Mouse (Mus musculus): ENCODE results near the gene Ccdc138. TPM values are rescaled to one million over a fixed set of nuclear protein-coding genes. Genes with fewer than 3 reads are reported as not detected.

The Ccdc138 gene
- polyA plus RNA-seq, 1 experiment from 2014 or later, result 8.5 TPM

DNA sequence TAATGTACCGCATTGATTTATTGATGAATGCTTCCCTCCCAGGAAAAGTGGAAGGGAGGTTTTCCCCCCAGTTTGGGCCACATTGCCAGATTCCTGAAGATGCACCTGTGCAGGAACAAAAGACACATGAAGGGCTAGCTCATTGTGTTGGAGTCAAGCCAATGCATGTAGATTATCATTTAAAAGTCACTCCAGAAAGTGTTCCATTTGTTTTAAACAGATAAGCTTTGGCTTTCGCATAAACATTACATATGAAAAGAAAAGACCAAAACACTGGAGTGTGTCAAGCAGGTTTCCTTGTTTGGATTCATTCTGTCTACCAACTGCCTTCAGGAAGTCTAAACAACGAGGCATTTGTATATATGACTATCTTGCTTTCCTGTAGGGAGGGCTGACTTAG is 96.7 kb downstream of the Ccdc138 start:
- Histone ChIP-seq H3K4me1 (no peaks in the 10 kb centered on the region), H3K9me3 (replicated peaks) (no peaks in the 10 kb centered on the region; the same call in 1 of the 2 replicates), H3K27me3 (replicated peaks) (no peaks in the 10 kb centered on the region), H3K4me2 (no peak overlapping the region), H3K27ac (replicated peaks) (no peak overlapping the region), H3K4me3 (replicated peaks) (no peak overlapping the region), H3K36me3 (no peaks in the 10 kb centered on the region), H3K9ac (replicated peaks) (no peak overlapping the region)
- 86% methylated on average over 3 of the region's 3 CpGs for WGBS
- ATAC-seq (ENCODE audit: low FRiP score), result no peak

GRCm38 (mm10) chr10:58595197-58595596 is 97.4 kb downstream of the Ccdc138 start:
- no peak for ATAC-seq (ENCODE audit: low FRiP score)
- Histone ChIP-seq H3K9ac (replicated peaks) (no peak overlapping the region), H3K36me3 (no peaks in the 10 kb centered on the region), H3K4me1 (no peaks in the 10 kb centered on the region), H3K4me3 (replicated peaks) (no peak overlapping the region), H3K4me2 (no peak overlapping the region), H3K27ac (replicated peaks) (no peak overlapping the region), H3K9me3 (replicated peaks) (no peaks in the 10 kb centered on the region; the same call in 1 of the 2 replicates), H3K27me3 (replicated peaks) (no peaks in the 10 kb centered on the region)
- 98% methylated on average over 3 of the region's 3 CpGs for WGBS

GRCm38 (mm10) chr10:58595821-58596220 is 98.1 kb downstream of the Ccdc138 start:
- Histone ChIP-seq H3K9me3 (replicated peaks) (no peaks in the 10 kb centered on the region; the same call in 1 of the 2 replicates), H3K27me3 (replicated peaks) (no peaks in the 10 kb centered on the region), H3K4me1 (0 out of 2 replicates have a peak, but pooled peaks cover under 1% of the 10 kb centered on the region), H3K27ac (replicated peaks) (no peak overlapping the region), H3K36me3 (no peaks in the 10 kb centered on the region), H3K4me2 (no peak overlapping the region), H3K9ac (replicated peaks) (no peak overlapping the region), H3K4me3 (replicated peaks) (no peak overlapping the region)
- ATAC-seq (ENCODE audit: low FRiP score), result no peak
- WGBS, result 63% methylated on average over 5 of the region's 5 CpGs

DNA sequence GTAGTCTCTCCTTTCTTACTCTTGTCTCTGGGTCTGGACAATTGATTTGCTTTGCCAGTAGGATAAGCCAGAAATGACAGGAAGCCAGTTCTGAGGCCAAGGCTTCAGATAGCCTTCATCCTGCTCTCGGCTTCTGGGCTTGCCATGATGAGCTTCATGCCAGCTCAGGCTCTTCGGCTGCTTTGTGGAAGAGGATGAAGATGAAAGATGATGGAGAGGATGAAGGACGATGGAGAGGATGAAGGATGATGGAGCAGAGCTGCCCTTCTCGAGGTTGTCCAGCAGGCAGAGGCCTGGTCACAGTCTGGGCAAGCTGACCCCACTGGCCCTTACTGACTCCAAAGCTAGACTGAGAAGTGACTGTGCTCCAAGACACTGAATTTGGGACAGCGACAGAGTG is 102.4 kb downstream of the Ccdc138 start:
- Histone ChIP-seq H3K27ac (replicated peaks) (0 out of 2 replicates have a peak overlapping the region, but pooled peaks have one; percentile 76), H3K4me2 (no peak overlapping the region), H3K9me3 (replicated peaks) (no peaks in the 10 kb centered on the region), H3K27me3 (replicated peaks) (no peaks in the 10 kb centered on the region), H3K9ac (replicated peaks) (no peak overlapping the region), H3K36me3 (no peaks in the 10 kb centered on the region), H3K4me3 (replicated peaks) (no peak overlapping the region), H3K4me1 (peaks cover 13% of the 10 kb centered on the region)
- no peak for ATAC-seq (ENCODE audit: low FRiP score)
- 94% methylated on average over 5 of the region's 5 CpGs for WGBS

GRCm38 (mm10) chr10:58600983-58601382 is 103.2 kb downstream of the Ccdc138 start:
- Histone ChIP-seq H3K9me3 (replicated peaks) (no peaks in the 10 kb centered on the region), H3K4me1 (peaks cover 13% of the 10 kb centered on the region), H3K36me3 (no peaks in the 10 kb centered on the region), H3K4me3 (replicated peaks) (no peak overlapping the region), H3K27me3 (replicated peaks) (no peaks in the 10 kb centered on the region), H3K9ac (replicated peaks) (no peak overlapping the region), H3K4me2 (no peak overlapping the region), H3K27ac (replicated peaks) (peak overlapping the region; percentile 76)
- peak; percentile 82 for ATAC-seq (ENCODE audit: low FRiP score)
- 4% methylated on average over 5 of the region's 5 CpGs for WGBS

DNA sequence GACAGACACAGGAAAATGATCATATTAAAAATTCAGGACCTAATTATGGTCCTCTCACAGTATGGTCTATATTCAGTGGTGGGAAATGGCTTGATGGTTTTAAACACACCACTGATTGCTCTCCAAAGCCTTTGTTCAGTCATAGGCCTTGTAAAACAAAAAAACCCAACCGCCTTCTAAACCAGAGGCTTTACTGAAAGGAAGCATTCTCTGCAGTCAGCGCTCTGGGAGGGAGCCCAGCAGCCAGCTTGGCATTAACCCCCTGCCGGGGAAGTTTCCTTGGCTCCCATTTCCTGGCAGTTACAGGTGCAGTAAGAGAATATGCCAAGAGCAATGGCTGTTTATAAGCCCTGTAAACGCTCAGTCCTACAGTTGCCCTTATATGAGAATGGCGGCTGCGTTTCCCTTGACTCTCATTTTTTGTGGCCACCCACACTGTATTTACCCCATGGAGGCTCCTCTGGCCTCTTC is 103.7 kb downstream of the Ccdc138 start:
- Histone ChIP-seq H3K4me2 (no peak overlapping the region), H3K9ac (replicated peaks) (no peak overlapping the region), H3K36me3 (no peaks in the 10 kb centered on the region), H3K27ac (replicated peaks) (peak overlapping the region; percentile 76), H3K27me3 (replicated peaks) (no peaks in the 10 kb centered on the region), H3K4me1 (peaks cover 13% of the 10 kb centered on the region), H3K4me3 (replicated peaks) (no peak overlapping the region), H3K9me3 (replicated peaks) (no peaks in the 10 kb centered on the region)
- 8% methylated on average over 6 of the region's 6 CpGs for WGBS
- peak; percentile 68 for ATAC-seq (ENCODE audit: low FRiP score)

- WGBS, result 52% methylated on average over 7 of the region's 7 CpGs
These were observed 104.2 kb downstream of the Ccdc138 start for GRCm38 (mm10) chr10:58601946-58602345.

DNA sequence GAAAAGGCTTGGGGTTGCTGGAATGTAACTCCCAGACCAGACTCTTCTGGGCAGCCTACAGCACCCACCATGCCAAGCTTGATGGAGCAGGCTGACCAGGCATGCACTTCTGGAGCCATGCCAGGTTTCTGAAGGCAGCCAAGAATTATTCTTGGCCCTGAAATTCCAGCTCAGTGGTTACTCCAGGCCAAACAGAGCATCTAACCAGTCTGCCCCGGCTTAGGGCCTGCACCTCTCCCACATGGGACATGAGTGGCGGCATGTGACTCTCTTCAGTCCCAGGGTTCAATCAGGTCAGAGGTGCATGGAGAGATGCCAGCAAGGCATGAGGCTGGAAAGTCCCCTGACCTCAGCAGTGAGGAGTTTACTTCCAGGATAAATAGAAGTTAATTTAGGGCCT is 107.0 kb downstream of the Ccdc138 start:
- 81% methylated on average over 2 of the region's 2 CpGs for WGBS
- H3K4me1 ChIP-seq, result peaks cover 13% of the 10 kb centered on the region
- no peak for ATAC-seq (ENCODE audit: low FRiP score)

More at GRCm38 (mm10) chr10:58601946-58602345, 104.2 kb downstream of the Ccdc138 start:
- H3K9me3 ChIP-seq (replicated peaks), result no peaks in the 10 kb centered on the region
- no peaks in the 10 kb centered on the region for H3K36me3 ChIP-seq
- no peaks in the 10 kb centered on the region for H3K27me3 ChIP-seq (replicated peaks)
- H3K4me1 ChIP-seq, result peaks cover 13% of the 10 kb centered on the region
- no peak overlapping the region for H3K4me2 ChIP-seq
- no peak overlapping the region for H3K9ac ChIP-seq (replicated peaks)
- no peak overlapping the region for H3K4me3 ChIP-seq (replicated peaks)
- 0 out of 2 replicates have a peak, but pooled peaks have one; percentile 21 for ATAC-seq (ENCODE audit: low FRiP score)
- H3K27ac ChIP-seq (replicated peaks), result peak overlapping the region; percentile 76

GRCm38 (mm10) chr10:58606356-58606755 is 108.6 kb downstream of the Ccdc138 start:
- Histone ChIP-seq H3K27ac (replicated peaks) (no peak overlapping the region), H3K9ac (replicated peaks) (no peak overlapping the region), H3K4me2 (no peak overlapping the region), H3K27me3 (replicated peaks) (no peaks in the 10 kb centered on the region), H3K9me3 (replicated peaks) (no peaks in the 10 kb centered on the region), H3K4me3 (replicated peaks) (no peak overlapping the region), H3K36me3 (no peaks in the 10 kb centered on the region), H3K4me1 (peaks cover 8% of the 10 kb centered on the region)
- 90% methylated on average over 3 of the region's 3 CpGs for WGBS
- ATAC-seq (ENCODE audit: low FRiP score), result no peak

More for the DNA sequence above, 107.0 kb downstream of the Ccdc138 start:
- no peak overlapping the region for H3K4me3 ChIP-seq (replicated peaks)
- no peak overlapping the region for H3K27ac ChIP-seq (replicated peaks)
- no peaks in the 10 kb centered on the region for H3K36me3 ChIP-seq
- no peaks in the 10 kb centered on the region for H3K9me3 ChIP-seq (replicated peaks)
- no peaks in the 10 kb centered on the region for H3K27me3 ChIP-seq (replicated peaks)
- H3K4me2 ChIP-seq, result no peak overlapping the region
- no peak overlapping the region for H3K9ac ChIP-seq (replicated peaks)

- Histone ChIP-seq H3K27ac (replicated peaks) (no peak overlapping the region), H3K36me3 (no peaks in the 10 kb centered on the region), H3K4me1 (no peaks in the 10 kb centered on the region), H3K9ac (replicated peaks) (no peak overlapping the region), H3K27me3 (replicated peaks) (no peaks in the 10 kb centered on the region), H3K9me3 (replicated peaks) (no peaks in the 10 kb centered on the region), H3K4me2 (no peak overlapping the region), H3K4me3 (replicated peaks) (no peak overlapping the region)
- WGBS, result 76% methylated on average over 3 of the region's 3 CpGs
- ATAC-seq (ENCODE audit: low FRiP score), result no peak
These were observed 111.1 kb downstream of the Ccdc138 start for GRCm38 (mm10) chr10:58608858-58609257.

DNA sequence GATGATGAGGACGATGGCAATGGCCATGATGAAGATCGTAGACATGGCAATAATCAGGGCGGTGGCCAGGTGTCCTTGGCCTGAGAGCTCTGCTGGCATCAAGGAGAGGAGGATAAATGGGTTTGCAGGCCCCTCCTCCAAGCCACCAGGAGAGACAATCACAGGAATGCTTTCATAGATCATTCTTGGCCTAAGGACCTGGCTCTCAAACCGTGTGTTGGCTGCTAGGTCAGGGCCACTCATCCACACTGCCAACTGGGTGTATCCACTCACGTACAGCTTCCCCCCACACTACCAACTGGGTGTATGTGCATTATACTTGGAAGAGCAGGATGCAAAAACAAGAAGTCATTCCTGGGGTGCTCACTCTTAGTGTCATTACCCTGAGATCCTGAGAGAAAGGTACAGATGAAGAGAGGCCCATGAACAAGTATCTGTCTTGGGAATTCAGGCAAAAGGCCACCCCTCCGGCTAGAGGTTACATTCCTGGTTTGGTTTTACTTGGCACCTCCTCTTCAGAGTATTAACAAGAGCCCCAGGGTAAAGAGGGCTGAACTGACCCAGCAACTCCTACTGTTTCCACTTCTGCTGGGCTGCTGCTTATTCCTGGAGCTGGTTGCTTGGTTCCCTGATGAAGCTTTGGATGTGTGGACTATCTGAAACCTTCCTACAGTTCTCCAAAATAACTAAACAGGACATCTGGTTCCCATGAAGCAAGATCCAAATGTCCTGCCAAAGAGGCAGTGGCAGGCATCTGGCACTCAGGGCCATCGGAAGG is 112.9 kb downstream of the Ccdc138 start:
- no peak overlapping the region for H3K4me2 ChIP-seq
- 92% methylated on average over 7 of the region's 7 CpGs for WGBS
- no peak for ATAC-seq (ENCODE audit: low FRiP score)
- H3K9ac ChIP-seq (replicated peaks), result no peak overlapping the region
- H3K4me1 ChIP-seq, result no peaks in the 10 kb centered on the region
- no peak overlapping the region for H3K4me3 ChIP-seq (replicated peaks)
- no peaks in the 10 kb centered on the region for H3K9me3 ChIP-seq (replicated peaks)
- no peak overlapping the region for H3K27ac ChIP-seq (replicated peaks)
- no peaks in the 10 kb centered on the region for H3K27me3 ChIP-seq (replicated peaks)
- no peaks in the 10 kb centered on the region for H3K36me3 ChIP-seq

DNA sequence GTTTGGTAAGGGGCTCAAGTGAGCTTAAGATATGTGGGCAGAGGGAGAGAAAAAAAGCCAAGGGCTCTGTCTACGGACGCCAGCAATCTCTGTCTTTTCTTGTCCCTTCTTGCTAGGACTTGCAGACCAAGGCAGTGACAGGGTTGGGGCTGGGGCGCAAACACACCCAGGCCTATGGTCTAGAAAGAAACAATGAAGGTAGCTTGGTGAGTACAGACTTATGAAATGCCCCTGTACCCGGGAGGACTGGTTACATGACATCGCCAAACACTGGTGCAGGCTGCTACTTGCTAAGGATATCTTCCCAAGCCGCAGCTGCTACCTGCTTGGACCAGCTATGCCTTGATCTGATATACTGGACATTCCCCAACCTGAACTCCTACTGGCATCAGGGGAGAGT is 116.9 kb downstream of the Ccdc138 start:
- Histone ChIP-seq H3K4me1 (no peaks in the 10 kb centered on the region), H3K36me3 (no peaks in the 10 kb centered on the region), H3K9me3 (replicated peaks) (no peaks in the 10 kb centered on the region), H3K27ac (replicated peaks) (no peak overlapping the region), H3K4me3 (replicated peaks) (no peak overlapping the region), H3K27me3 (replicated peaks) (no peaks in the 10 kb centered on the region), H3K9ac (replicated peaks) (no peak overlapping the region), H3K4me2 (no peak overlapping the region)
- no peak for ATAC-seq (ENCODE audit: low FRiP score)
- 90% methylated on average over 6 of the region's 6 CpGs for WGBS

All from neural tube, embryonic 15.5 days (tissue).